Mouse (Mus musculus) E14TG2a.4 (cell line): ENCODE measurements around the gene Eps8.

Experiments
- CTCF ChIP-seq: conservative IDR thresholded peaks from 2 replicates; pipeline ENCODE4 v1.5.1; 2014; ENCODE audit warnings: low read length
- NANOG ChIP-seq: IDR thresholded peaks from 2 replicates; pipeline ENCODE4 v1.6.1; 2014; ENCODE audit warnings: borderline replicate concordance, low read length, mixed read lengths

DNA sequence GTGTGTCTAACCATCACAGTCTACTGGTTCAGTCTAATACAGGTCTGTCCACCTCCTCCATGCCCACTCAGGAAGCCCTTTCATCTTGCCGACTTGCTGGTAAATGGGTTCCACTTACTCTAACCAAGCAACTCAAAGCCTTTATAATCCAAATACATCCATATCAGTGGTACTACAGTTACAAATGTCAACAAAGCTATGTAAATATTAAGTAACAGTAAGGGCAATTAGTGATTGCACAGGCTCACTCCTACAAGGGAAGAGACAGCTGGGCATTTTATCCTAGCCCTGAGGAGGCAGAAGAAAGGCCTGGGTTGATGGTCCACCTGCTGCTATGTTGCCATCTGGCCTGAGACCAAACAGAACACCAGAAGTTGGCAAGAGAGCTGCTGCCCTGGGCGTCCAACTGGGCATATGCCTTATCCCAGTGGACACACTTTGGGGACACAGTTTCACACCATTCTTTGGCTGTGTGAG, 42.6 kb downstream of the Eps8 start:
- TF ChIP-seq CTCF: no peak
- no peak for TF ChIP-seq NANOG
